Mouse (Mus musculus): ENCODE data around the gene Brd2.

Gene Brd2

DNA sequence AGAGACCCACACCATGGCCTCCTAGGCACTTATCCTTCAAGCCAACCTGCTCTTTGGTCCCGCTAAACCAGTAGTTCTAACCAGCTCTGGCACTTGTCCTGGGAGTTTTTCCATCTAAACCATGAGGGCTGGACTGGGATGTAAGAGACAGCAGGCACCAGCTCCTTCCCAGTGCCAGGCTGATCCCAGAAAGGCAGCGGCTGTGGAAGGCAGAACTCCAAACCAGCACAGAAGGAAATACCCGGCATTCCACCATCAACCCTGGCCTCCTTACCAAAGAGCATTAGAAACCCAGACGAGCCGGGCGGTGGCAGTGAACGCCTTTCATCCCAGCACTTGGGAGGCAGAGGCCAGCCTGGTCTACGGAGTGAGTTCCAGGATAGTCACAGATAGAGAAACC is 12.1 kb downstream of the Brd2 start:
- no peak for DNase-seq

DNA sequence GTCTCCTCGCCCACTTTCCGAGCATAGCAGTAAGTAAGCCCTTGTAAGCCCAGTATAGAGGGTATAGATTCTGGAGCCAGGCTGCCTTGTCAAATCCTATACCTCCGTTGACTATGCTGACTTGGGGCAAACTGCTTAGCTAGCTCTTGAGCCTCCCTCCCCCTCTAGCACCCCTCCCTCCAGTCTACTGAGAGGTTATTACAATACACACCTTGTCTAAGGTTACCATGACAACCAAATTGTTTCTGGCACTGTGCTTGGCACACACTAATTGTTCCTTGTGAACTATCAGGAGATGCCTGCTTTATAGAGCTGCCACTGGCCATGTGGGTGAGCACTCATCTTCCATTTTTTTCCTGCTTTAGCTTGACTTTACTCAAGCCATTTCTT is 12.6 kb downstream of the Brd2 start:
- DNase-seq = no peak

DNA sequence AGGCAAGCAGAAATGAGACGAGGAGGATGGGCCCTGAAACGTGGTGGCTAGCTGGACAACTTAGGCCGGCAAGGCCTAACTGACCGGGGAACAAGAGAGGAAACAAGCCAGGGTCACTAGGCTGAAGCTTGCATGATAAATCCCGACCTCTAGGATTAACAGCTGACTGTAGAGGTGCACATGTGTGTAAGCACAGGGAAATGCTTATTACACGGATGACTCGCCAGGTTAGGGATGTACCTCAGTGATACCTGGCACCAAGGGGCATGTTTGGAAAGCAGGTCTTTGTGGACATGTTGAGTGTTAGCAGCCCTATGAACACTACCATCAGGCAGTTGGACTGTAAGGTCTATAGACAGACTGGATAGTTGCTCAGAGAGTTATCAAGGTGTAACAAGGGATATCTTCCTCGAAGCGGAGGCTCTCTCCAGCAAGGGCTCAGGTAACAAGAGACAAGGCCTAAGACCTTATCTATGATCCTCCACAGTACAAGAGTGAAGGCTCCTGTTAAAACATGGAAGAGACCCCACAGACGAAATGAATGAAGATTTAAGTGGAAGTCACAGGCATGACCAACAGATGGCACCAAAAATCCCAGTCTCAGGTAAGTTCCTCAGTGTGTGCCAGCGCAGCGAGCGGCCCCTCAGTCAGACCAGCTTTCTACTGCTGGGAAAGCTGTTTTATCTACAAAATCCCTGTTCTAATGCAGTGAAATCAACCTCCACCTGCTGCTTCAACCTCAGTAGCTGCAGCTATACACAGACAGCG is 13.2 kb downstream of the Brd2 start:
- DNase-seq = no peak

DNA sequence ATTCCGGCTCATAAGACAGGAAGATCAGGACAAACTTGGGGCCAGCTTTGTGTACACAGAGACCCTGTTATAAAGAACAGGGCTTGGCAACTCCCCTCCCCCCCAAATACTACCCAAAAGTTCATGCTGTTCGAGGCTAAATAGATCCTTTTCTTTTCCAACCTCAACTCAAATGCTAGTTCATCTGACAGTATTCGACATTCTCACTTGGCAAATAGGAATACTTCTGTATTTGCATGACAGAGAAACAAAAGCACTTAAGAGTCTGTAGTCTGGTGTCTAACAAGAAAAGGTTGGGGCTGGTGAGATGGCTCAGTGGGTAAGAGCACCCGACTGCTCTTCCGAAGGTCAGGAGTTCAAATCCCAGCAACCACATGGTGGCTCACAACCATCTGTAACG is 14.0 kb downstream of the Brd2 start:
- DNase-seq = no peak

DNA sequence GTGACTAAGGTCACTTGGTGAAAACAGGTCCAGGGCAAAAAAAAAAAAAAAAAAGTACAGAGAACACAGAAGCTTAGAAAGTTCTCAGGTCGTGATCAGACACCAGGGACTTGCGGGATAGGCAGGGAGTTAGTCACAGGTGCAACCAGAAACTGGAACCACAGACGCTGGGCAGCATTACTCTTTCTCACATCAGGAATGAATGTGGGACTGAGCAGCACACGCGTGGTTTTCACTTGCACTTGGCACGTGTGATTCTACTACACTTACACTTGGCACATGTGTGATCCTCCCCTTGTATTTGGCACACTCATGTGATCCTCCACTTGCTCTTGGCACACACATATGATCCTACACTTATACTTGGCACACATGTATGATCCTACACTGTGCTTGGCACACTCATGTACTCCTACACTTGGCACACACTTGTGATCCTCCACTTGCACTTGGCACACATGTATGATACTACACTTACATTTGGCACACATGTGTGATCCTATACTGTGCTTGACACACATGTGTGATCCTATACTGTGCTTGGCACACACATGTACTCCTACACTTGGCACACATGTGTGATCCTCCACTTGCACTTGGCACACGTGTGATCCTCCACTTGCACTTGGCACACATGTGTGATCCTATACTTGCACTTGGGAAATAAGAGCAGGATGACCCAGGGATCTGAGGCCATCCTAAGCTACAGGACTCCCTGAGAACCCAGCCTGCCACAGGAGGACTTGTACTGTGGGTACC is 15.1 kb downstream of the Brd2 start:
- DNase-seq = no peak

DNA sequence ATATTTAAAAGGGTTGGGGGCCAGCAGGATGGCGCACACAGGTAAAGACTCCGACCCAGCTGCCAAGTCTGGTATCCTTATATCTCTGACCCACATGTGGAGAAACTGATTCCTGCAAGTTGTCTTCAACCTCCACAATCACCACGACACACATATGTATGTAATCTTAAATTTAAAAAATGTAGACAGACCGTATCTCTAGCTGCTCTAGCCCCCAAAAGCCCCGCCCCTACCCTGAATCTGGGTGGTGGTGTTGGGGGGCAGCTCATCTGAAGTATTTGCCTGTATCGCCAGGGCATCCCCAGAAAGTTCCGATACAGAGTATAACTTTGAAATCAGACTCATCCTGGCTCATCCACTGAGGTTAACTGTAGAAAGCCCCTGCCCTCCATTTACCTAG is 15.9 kb downstream of the Brd2 start:
- DNase-seq = no peak

DNA sequence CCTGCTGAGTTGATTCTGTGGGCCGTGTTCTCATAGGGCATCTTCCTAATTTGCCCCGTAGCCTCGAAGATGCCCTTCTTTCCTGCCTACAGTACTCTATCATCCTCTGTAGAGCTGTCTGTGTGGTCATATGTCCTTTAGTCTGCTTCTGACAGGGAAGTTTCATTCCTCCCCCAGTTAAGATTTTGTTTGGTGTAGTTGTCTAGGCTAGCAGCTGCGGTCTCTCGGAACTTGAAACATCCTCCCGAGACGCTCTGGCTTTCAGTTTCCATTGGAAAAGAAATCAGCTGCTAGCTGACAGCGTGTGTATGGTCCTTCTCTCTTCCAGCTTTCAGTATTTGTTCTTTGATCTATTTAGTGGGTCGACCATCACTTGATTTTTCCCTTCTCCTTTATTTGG is 17.6 kb downstream of the Brd2 start:
- no peak for DNase-seq

DNA sequence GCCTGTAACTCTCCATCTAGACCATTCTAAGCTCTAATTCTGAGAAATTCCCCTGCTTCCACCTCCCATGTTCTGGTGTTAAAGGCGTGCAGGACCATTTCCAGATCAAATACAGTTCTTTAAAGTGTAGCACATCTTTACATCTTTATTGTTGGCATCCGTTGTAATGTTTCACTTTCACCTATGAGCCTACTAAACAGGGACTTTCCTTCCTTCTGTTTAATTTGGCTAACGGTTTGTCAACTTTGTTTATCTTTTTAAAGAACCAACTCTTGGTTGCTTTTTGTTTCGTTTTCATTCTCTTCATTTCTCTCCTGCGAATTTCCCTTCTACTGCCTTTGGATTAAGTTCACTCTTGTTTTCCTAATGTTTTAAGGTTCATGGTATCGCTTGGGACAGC is 19.6 kb downstream of the Brd2 start:
- no peak for DNase-seq

DNA sequence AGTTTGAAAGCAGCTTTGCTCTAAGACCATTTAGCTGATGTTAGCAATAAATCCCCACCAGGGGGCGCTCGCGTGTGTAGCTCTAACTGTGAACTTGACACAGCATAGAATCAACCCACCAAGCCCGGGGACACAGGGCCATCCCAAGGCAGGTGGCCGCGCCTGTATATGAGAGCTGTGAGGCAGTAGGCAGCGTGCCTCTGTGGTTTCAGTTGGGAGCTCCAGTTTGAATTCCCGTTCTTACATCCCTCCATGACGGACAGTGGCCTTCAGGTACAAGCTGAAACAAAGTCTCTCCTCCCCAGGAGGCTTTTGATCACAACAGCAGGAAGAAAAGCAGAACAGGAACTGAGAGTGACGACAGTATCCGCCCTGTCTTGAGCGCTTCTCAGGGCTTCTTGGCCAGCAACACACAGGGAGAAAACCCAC is 20.8 kb downstream of the Brd2 start:
- DNase-seq = peak; percentile 85

DNA sequence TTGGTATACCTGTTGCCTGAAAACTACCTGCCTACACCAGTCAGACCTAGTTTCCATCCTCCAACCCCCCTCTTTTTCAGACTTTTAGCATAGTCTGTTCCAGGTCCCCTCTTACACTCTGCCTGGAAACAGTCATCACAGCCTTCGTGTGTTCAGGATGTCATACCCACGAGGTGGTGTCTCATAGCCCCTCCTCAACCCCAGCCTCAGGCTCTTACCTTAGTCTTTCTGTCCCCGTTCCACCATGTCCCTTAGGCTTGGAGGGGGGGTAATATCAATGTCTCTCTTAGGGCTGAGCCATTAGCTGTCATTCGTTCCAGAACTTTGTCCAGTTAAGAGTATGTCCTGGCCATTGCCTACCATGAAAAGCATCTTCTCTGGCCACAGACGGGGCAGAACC is 21.2 kb downstream of the Brd2 start:
- DNase-seq = no peak

DNA sequence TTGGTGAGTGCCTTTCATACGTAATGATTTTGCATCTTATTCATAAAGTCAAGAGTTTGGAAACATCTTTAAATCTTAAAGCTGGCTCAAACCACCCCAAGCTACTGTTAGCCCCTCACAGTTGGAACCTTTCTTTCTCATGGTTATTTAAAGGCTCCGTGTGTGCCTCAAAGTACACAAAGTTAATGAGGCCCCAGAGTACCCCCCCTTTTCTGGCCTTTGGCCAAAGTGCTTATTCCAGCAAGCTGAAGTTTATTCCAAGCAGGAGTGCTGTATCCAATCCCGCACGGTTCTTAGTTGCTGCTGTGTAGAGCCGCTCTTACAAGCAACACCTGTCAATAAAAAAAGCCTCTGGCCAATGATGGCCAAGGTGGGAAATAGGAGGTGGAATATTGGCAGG is 22.9 kb downstream of the Brd2 start:
- DNase-seq = peak; percentile 60

DNA sequence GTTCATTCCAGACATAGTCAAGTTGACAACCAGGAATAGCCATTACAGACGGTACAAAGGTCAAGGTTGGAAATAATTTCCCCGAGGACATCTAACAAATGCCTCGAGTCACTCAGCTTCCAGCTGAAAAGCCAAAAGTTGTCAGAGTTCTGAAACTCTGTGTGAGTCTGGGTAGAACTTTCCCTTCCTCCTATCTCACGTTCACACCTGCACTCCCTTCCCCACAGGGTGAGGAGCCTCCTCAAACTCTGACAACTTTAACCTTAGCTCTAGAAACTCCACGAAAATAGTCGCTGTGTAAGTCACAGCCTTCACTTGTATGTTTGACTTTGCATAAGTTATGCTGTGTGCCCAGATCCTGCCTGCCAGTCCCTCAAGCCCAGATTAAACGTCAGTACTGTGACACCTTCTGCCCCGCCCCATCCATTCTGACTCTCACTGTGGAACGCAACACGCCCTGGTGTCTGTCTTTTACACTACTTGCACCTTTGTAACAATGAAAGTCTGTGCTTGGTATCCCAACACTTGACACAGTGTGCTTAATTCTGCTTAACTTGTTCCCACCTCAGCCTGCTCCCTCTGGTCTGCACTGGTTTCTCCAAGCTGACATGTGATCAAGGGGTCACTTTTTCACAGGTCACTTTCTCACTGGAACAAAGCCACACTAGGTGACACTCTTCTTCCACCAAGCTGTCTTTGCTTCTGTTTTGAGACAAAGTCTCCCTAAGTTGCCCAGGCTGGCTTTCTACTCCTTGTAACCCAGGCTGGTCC is 23.5 kb downstream of the Brd2 start:
- peak; percentile 52 for DNase-seq

DNA sequence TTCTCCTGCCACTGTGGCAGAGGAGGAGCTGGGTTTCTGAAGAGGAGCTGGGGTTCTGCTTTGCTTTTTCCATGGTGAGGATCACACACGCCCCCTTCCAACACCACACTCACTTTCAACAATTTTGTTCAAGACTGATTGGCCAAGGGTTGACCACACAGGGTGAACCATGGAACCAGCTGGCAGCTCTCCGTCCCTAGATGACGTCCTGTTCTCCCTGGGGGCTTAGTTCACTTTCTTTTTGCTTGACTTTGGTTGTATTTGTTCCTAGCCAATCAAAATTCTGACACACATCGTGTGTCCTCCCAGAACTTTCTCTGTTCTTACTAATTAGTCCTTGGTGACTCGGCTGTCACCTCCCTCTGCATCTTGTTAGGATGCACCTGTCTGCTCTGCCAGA is 25.2 kb downstream of the Brd2 start:
- DNase-seq = no peak

DNA sequence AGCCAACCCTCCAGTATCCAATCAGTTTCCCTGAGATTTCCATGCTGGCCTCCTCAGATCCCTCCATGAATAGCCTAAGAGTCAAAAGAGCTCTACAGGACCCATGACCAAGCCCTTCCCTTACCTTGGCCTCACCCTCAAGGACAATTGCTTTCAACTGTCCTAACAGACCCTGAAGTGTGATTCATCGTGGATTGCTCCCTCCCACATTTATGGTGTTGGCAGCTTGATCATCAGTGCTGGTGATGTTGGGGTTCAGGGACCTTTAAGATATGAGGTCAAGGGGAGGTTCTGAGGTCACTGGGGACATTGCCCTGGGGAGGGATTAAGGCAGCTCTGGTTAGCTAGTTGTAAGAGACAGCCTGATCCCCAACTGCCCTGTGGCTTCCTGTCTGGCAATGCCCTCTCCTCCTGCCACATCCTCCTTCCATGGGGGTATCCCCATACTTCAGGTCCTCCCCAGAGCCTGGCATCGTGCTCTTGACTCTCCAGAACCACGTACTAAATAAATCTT is 25.9 kb downstream of the Brd2 start:
- no peak for DNase-seq

DNA sequence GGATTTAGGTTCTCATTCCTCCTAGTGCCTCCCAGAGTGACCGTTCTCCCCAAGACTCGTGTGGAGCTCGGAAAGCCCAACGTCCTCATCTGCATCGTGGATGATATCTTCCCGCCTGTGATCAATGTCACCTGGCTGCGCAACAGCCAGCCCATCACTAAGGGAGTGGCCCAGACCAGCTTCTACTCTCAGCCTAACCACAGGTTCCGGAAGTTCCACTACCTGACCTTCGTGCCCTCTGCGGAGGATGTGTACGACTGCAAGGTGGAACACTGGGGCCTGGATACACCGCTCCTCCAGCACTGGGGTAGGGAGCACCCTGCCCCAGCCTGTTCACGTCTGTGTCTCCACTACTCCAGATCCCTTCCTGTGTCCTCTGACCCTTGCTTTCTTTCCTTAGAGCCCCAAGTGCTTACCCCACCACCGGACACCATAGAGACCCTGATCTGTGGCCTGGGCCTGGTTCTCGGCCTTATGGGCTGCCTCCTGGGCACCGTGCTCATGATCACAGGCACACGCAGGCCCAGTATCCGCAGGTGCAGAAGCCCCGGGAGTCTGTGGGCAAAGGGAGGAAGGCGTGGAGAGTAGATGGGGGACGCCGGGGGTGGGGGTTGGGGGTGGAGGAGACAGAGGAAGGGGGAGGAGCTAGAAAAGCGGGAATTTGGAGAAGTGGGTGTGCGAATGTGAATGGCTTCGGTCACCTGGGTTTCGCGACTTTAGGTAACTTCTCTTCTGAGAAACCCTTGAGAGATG is 28.0 kb downstream of the Brd2 start:
- DNase-seq = no peak

DNA sequence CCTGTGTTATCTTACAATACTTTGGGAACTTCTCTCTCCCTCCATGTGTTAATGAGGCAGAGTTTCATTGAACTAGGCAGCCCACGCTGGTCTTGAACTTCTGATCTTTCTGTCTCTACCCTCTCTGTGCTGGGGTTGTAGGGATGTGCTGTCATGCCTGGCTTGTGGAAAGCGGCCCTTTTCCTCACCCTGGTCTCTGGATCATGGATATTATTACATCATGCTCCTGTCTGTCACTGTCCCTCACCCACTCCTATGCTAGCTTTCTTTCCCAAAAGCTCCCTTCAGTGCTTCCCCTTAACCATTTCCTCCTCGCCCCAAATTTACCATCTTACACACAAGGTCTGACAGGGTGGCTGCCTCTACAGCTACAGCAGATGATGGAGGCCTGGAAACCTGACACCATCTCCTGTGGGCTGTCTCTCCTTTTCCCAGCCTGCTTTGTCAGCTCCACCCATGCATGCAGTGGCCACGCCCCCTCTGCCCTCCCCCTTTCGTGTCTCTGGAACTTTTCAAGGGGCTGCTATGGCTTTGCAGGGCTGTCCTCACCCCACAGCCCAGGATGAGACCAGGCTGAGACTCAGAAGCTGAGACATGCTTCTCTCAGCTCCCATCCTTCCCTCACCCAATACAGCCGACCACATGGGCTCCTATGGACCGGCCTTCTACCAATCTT is 29.1 kb downstream of the Brd2 start:
- DNase-seq = no peak

DNA sequence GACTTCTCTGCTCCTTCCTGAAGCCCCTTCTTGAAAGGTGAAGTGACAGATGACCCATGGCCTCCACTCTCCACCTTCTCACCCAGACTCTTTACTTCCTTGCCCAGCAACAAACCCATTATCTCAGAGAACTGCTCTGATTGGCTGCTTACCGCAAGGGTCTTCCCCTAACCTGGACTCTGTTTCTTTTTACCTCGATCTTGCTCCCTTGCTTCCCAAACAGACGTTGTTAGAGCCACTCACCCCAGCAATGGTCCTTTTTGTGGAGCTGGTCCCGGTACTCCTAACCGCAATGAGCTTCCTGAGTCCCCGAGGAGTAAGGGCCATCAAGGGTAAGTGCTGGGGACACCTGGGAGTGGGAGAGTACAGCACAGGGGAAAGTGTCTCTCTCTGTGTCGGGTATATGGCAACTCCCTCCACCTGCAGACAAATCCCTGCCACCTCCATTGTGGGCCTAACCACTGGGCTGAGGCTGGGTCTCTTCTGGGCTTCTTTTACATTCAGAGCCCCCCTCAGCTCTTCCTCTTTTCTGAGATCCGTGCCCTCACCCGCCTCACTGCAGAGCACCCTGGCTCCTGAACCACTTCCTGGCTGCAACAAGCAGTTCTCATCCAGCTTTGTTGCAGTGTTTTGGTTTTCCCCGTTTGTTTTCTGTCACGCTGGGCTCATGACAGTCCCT is 30.1 kb downstream of the Brd2 start, which contains the start of gene H2-Oa:
Gene H2-Oa, plus strand, starts transcription at position 144 of the 679 bp plus-strand sequence.
- no peak for DNase-seq

DNA sequence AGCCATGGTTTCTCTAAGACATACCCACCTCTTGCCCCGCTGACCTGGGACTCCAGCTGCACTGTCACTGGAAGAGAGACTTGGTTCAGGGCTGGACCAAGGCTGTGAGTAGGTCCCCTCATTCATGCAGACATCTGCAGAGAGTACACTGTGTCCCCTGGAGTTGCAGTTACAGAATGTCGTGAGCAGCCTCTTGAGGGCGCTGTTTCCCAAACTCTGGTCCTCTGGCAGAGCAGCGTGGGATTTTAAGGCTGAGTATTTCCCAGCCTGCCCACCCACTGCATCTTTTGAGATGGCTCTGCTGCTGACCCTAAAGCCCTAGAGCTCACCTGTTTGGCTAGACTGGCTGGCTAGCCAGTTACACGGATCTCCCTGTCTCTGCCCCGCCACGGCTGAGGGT is 31.5 kb downstream of the Brd2 start:
- no peak for DNase-seq

DNA sequence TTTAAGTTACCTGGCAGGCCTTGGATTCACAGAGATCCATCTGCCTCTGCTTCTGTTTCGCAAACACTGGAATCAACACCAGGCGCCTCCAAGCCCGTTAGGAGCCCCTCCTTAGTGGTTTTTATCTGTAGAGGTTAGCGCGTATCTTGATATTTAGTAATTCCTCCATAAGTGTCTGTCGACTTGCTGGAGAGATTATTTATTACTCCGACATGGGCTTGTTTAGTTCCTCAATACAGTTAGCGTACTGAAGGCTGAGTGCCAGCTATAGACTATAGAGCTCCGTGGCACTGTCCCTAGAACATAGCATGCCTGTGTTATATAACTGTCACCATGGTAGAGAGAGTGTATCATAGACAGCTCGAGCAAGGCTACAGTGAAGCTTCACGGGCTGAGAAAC is 34.3 kb downstream of the Brd2 start:
- no peak for DNase-seq

DNA sequence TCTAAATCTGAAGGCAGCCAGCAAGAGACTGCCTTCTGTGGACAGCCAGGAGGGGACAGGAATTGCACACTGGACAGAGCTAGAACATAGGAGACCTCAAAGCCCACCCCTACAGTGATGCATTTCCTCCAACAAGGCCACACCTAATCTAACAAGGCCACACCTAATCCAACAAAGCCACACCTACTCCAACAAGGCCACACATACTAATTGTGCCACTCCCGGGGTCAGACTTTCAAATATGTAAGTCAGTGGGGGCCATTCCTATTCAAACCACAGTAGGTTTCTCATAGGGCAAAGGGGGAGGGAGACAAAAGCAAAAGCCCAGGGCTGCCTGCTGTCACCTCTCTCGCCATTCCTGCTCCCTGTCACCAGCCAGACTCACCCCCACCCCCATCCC is 35.0 kb downstream of the Brd2 start:
- DNase-seq = no peak

DNA sequence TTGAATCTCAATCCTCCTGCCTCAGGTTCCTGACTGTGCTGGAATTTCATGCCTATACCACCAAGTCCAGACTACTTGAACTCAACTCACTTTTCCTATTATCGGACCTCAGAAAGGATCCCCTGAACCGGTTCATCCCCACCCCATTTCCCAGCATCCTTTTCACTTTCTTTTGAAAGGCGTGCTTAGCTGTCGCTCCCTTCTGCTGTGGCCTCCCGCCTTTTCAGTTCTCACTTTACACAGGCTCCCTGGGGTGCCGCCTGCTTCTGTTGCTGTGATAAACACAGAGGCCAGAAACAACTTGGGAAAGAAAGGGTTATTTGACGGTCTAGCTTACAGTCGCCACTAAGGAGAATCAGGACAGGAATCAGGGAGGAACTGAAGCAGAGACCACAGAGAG is 39.3 kb downstream of the Brd2 start:
- DNase-seq = no peak

DNA sequence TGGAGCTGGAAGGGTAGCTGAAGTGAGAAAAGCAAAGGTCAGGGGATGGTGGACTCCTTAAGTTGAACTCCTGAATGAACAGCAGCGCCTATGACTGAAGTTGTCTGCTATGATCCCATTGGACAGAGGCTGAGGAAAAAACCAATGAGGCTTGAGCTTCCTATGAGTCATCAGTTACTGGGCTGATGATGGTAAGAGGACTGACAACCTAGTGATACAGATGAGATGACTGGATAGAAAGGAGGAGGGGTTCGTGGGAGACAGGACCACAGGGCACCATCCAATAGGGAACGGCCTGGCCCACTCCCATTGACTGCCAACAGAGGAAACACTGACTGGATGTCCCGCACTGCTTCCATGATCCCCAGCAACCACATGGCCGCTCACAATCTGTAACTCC is 42.8 kb downstream of the Brd2 start:
- peak; percentile 41 for DNase-seq

Measured in kidney, adult 11 months (tissue).